Comparison of ENCODE assay signal across 12 mouse cellular contexts in genomic region chr11:80851859-80852258, GRCm38 (mm10). TPM values are rescaled to one million over a fixed set of nuclear protein-coding genes. Genes with fewer than 3 reads are reported as not detected.
DNase-seq lines count a peak whose midpoint lies in the region; ATAC-seq lines count a peak whose summit lies in the region.
"Had no signal": no experiment of that assay in that cellular context is flagged by ENCODE, and none has a peak within 500 bp of the region (broad histone marks: within the 10 kb centered on the region; RNA-seq: fewer than 3 reads in every experiment).

No protein-coding gene starts in this region.

- no peaks in the 10 kb centered on the region for H3K27me3 ChIP-seq in limb, embryonic 11.5 days (ENCODE audit: control insufficient read depth, insufficient read depth, low read length)
- no peaks in the 10 kb centered on the region for H3K27me3 ChIP-seq in midbrain, embryonic 14.5 days (ENCODE audit: control insufficient read depth, insufficient read depth, low read length)

- H3K4me1 ChIP-seq in limb, embryonic 11.5 days (ENCODE audit: control insufficient read depth, insufficient read depth, low read length): no peaks in the 10 kb centered on the region
- 0 out of 2 replicates have a peak, but pooled peaks cover 4% of the 10 kb centered on the region for H3K4me1 ChIP-seq in midbrain, embryonic 14.5 days (ENCODE audit: control insufficient read depth, insufficient read depth, low read length)

- no peak overlapping the region for H3K4me2 ChIP-seq in limb, embryonic 11.5 days (ENCODE audit: low read depth, severe bottlenecking)
- H3K4me2 ChIP-seq in midbrain, embryonic 14.5 days (ENCODE audit: low read length): no peak overlapping the region
- H3K4me2 ChIP-seq: liver, embryonic 13.5 days had no signal

- peak; percentile 13 for DNase-seq in heart, adult 8-10 months (ENCODE audit: low spot score)
- DNase-seq in heart, adult 11 months: no peak
- peak; percentile 44 for DNase-seq in A20 (ENCODE audit: low read depth, low spot score)
- DNase-seq in brain, adult 2 months (ENCODE audit: low read depth, low spot score): peak; percentile 33
- DNase-seq in limb, embryonic 11.5 days (ENCODE audit: low spot score): peak; percentile 34
- no peak for DNase-seq in right cerebral cortex, adult 18-20 months
- no peak for DNase-seq in midbrain, embryonic 14.5 days
- no peak for DNase-seq in layer of hippocampus, adult 8-10 months (ENCODE audit: low spot score in 2 of 2)
- DNase-seq: liver, embryonic 13.5 days had no signal

- no peak overlapping the region for H3K27ac ChIP-seq in limb, embryonic 11.5 days (replicated peaks; ENCODE audit: low read depth, low read length)
- no peak overlapping the region for H3K27ac ChIP-seq in midbrain, embryonic 14.5 days (replicated peaks; ENCODE audit: low read depth, low read length)
- H3K27ac ChIP-seq: liver, embryonic 13.5 days had no signal

- no peaks in the 10 kb centered on the region for H3K9me3 ChIP-seq in limb, embryonic 11.5 days (ENCODE audit: control insufficient read depth, low read length)
- no peaks in the 10 kb centered on the region for H3K9me3 ChIP-seq in midbrain, embryonic 14.5 days (ENCODE audit: control insufficient read depth, low read length)
- H3K9me3 ChIP-seq: liver, embryonic 13.5 days had no signal

- no peak for ATAC-seq in limb, embryonic 11.5 days (ENCODE audit: insufficient number of reproducible peaks, low FRiP score, low TSS enrichment, low read depth)
- no peak for ATAC-seq in midbrain, embryonic 14.5 days (ENCODE audit: low FRiP score, low TSS enrichment)
- ATAC-seq: activated CD4-positive, CD25-positive, alpha-beta regulatory T cell, adult 4 months had no signal

- no peak overlapping the region for H3K4me3 ChIP-seq in limb, embryonic 11.5 days (ENCODE audit: low read depth, low read length)
- H3K4me3 ChIP-seq in midbrain, embryonic 14.5 days (replicated peaks; ENCODE audit: low read depth, low read length): no peak overlapping the region
- H3K4me3 ChIP-seq: liver, embryonic 13.5 days had no signal

- no peaks in the 10 kb centered on the region for H3K36me3 ChIP-seq in limb, embryonic 11.5 days (ENCODE audit: control insufficient read depth, insufficient read depth, low read length)
- H3K36me3 ChIP-seq in midbrain, embryonic 14.5 days (ENCODE audit: control insufficient read depth, insufficient read depth, low read length): no peaks in the 10 kb centered on the region
- H3K36me3 ChIP-seq: liver, embryonic 13.5 days had no signal

- WGBS in limb, embryonic 11.5 days: 45% methylated on average over 5 of the region's 5 CpGs
- 48% methylated on average over 5 of the region's 5 CpGs for WGBS in midbrain, embryonic 14.5 days

- no peak overlapping the region for H3K9ac ChIP-seq in limb, embryonic 11.5 days (ENCODE audit: low read length)
- H3K9ac ChIP-seq in midbrain, embryonic 14.5 days (replicated peaks; ENCODE audit: low read length): no peak overlapping the region
- H3K9ac ChIP-seq: liver, embryonic 13.5 days had no signal

RNA-seq across cellular contexts. Expression of gene Spaca3, which starts 6.3 kb away (rescaled TPM):
- not detected for total RNA-seq in heart, adult 8-10 months (2022)
- polyA plus RNA-seq in limb, embryonic 11.5 days (2014; fragmentation: Nextera tagmentation; extraction: Ambion mirVana): not detected in 2 replicates
- not detected in 2 replicates for polyA plus RNA-seq in midbrain, embryonic 14.5 days (2014; fragmentation: Nextera tagmentation; extraction: Ambion mirVana)
- total RNA-seq in layer of hippocampus, adult 8-10 months (2022): not detected
- total RNA-seq: neutrophil, adult 5-6 weeks had no signal
- polyA plus RNA-seq: activated CD4-positive, CD25-positive, alpha-beta regulatory T cell, adult 4 months; frontal cortex, adult 2 months; liver, embryonic 13.5 days had no signal

RNA-seq across cellular contexts. Expression of gene Tmem98, which starts 41.9 kb away (rescaled TPM):
- total RNA-seq in heart, adult 8-10 months (2022): 10 to 100 TPM; 12.3 to 14.2 (median 12.8) TPM
- 146 and 152 TPM in 2 replicates for polyA plus RNA-seq in limb, embryonic 11.5 days (2014; fragmentation: Nextera tagmentation; extraction: Ambion mirVana)
- polyA plus RNA-seq in midbrain, embryonic 14.5 days (2014; fragmentation: Nextera tagmentation; extraction: Ambion mirVana): 22.4 and 28.7 TPM in 2 replicates
- total RNA-seq in layer of hippocampus, adult 8-10 months (2022): 10 to 100 TPM; 10.4 to 14.4 (median 12.2) TPM
- total RNA-seq: neutrophil, adult 5-6 weeks had no signal
- polyA plus RNA-seq: activated CD4-positive, CD25-positive, alpha-beta regulatory T cell, adult 4 months had no signal

Comparison
In these comparisons a context has a peak if more than half of its experiments do, and no peak if none do; other contexts are left out.
1. DNase-seq: peak in heart, adult 8-10 months (single experiment), A20 (single experiment), brain, adult 2 months (single experiment) and limb, embryonic 11.5 days (single experiment); none in heart, adult 11 months (single experiment), right cerebral cortex, adult 18-20 months (single experiment), midbrain, embryonic 14.5 days (single experiment) and layer of hippocampus, adult 8-10 months (0 of 2).